Mouse (Mus musculus) embryonic fibroblast, embryonic 13.5 days (primary cell): ENCODE measurements around the gene Hba-x.

Experiments
- CTCF ChIP-seq: IDR thresholded peaks from 2 replicates; pipeline ENCODE4 v1.5.1; 2011; ENCODE audit warnings: mild to moderate bottlenecking, control low read depth, low read length, moderate library complexity, borderline replicate concordance; ENCODE audit not compliant: insufficient read depth
- POLR2A ChIP-seq: IDR thresholded peaks from 2 replicates; pipeline ENCODE4 v1.6.1; 2011; ENCODE audit warnings: low read depth, mild to moderate bottlenecking, control low read depth, low read length, moderate library complexity

- TF ChIP-seq POLR2A = no peak
- TF ChIP-seq CTCF = no peak
These were observed 11.3 kb downstream of the Hba-x start for GRCm38 (mm10) chr11:32287493-32287825.
